Mouse (Mus musculus) forebrain, embryonic 13.5 days (tissue): ENCODE data around the gene Des. TPM values are rescaled to one million over a fixed set of nuclear protein-coding genes. Genes with fewer than 3 reads are reported as not detected.

Experiments
- ATAC-seq: fragments of 200-750 bp; cut with Nextera tagmentation; 2 replicates; pipeline ENCODE4 v1.8.0; 2017
- H3K27ac ChIP-seq: fragments of 300-500 bp; sonication (generic); 2 replicates; pipeline ENCODE4 v1.5.1; 2015; ENCODE audit warnings: inconsistent platforms, mild to moderate bottlenecking, moderate library complexity
- H3K27me3 ChIP-seq: fragments of 300-500 bp; sonication (generic); 2 replicates; pipeline ENCODE4 v1.6.1; 2015; ENCODE audit warnings: mild to moderate bottlenecking, inconsistent platforms
- H3K36me3 ChIP-seq: fragments of 300-500 bp; sonication (generic); 2 replicates; pipeline ENCODE4 v1.6.1; 2015; ENCODE audit warnings: mild to moderate bottlenecking, inconsistent platforms; ENCODE audit not compliant: poor library complexity, severe bottlenecking
- H3K4me1 ChIP-seq: fragments of 300-500 bp; sonication (generic); 2 replicates; pipeline ENCODE4 v1.6.1; 2015; ENCODE audit warnings: inconsistent platforms
- H3K4me2 ChIP-seq: fragments of 300-500 bp; sonication (generic); 2 replicates; pipeline ENCODE4 v1.6.1; 2015; ENCODE audit warnings: inconsistent platforms, mild to moderate bottlenecking, moderate library complexity
- H3K4me3 ChIP-seq: fragments of 300-500 bp; sonication (generic); 2 replicates; pipeline ENCODE4 v1.5.1; 2015; ENCODE audit warnings: mild to moderate bottlenecking, inconsistent platforms
- H3K9ac ChIP-seq: fragments of 300-500 bp; sonication (generic); 2 replicates; pipeline ENCODE4 v1.6.1; 2015; ENCODE audit warnings: mild to moderate bottlenecking, inconsistent platforms
- H3K9me3 ChIP-seq: fragments of 300-500 bp; sonication (generic); replicated peaks from 2 replicates; pipeline ENCODE4 v1.6.1; 2016; ENCODE audit warnings: inconsistent platforms
- WGBS: fragments of 180-500 bp; shearing (Covaris S2); methylation state at CpG from one replicate; pipeline ENCODE4 v1.1.7; 2015; 5-methylcytosine and 5-hydroxymethylcytosine counted together
- polyA plus RNA-seq: library from polyadenylated mRNA; unstranded; fragments of >200 nt; fragmentation: Nextera tagmentation; extraction: Ambion mirVana; gene quantifications from 2 replicates; pipeline ENCODE4 v1.2.1, GENCODE M21; 2015

Gene Des
- polyA plus RNA-seq = 0.81 and 1.1 TPM in 2 replicates

DNA sequence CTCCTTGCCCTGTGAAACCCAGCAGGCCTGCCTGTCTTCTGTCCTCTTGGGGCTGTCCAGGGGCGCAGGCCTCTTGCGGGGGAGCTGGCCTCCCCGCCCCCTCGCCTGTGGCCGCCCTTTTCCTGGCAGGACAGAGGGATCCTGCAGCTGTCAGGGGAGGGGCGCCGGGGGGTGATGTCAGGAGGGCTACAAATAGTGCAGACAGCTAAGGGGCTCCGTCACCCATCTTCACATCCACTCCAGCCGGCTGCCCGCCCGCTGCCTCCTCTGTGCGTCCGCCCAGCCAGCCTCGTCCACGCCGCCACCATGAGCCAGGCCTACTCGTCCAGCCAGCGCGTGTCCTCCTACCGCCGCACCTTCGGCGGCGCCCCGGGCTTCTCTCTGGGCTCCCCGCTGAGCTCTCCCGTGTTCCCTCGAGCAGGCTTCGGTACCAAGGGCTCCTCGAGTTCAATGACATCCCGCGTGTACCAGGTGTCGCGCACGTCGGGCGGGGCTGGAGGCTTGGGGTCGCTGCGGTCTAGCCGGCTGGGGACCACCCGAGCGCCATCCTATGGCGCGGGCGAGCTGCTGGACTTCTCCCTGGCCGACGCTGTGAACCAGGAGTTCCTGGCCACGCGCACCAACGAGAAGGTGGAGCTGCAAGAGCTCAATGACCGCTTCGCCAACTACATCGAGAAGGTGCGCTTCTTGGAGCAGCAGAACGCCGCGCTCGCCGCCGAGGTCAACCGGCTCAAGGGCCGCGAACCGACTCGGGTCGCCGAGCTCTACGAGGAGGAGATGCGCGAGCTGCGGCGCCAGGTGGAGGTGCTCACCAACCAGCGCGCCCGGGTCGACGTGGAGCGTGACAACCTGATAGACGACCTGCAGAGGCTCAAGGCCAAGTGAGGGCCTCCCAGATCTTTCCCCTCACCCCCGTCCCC is at the start of gene Des:
TSS of gene Des (plus strand) at position 218 of the 920 bp plus-strand sequence.
- no peaks in the 10 kb centered on the region for H3K9me3 ChIP-seq
- WGBS = 2% methylated on average over 78 of the region's 80 CpGs
- no peak for ATAC-seq
- no peaks in the 10 kb centered on the region for H3K36me3 ChIP-seq
- H3K27ac ChIP-seq = no peak within 1 kb of the TSS
- H3K4me2 ChIP-seq = peak within 1 kb of the TSS; percentile 56
- H3K27me3 ChIP-seq = peaks cover 55% of the 10 kb centered on the region
- peak within 1 kb of the TSS; percentile 30 for H3K4me3 ChIP-seq
- H3K4me1 ChIP-seq = peaks cover 11% of the 10 kb centered on the region
- H3K9ac ChIP-seq = 0 out of 2 replicates have a peak within 1 kb of the TSS, but pooled peaks have one; percentile 13

DNA sequence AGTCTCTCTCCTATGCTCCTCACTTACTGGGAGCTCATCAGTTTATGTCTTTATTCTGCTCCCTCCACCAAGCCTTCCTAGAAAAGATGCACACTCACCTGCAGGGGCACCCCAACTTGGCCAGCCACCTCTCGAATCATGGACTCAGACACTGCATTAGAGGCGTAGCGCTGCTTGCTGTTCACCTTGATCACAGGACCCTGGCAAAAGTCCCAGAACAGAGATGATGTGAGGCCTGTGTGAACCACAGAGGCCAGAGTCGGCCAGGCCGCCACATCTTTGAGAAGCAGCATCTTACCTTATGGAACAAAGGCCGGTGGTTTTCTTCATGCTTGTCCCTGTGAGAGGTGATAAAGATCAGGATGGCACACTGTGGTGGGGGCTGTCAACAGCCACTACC is 48.4 kb upstream of the Des start:
- peaks cover 83% of the 10 kb centered on the region for H3K36me3 ChIP-seq
- WGBS = 97% methylated on average over 6 of the region's 6 CpGs
- no peak for ATAC-seq

DNA sequence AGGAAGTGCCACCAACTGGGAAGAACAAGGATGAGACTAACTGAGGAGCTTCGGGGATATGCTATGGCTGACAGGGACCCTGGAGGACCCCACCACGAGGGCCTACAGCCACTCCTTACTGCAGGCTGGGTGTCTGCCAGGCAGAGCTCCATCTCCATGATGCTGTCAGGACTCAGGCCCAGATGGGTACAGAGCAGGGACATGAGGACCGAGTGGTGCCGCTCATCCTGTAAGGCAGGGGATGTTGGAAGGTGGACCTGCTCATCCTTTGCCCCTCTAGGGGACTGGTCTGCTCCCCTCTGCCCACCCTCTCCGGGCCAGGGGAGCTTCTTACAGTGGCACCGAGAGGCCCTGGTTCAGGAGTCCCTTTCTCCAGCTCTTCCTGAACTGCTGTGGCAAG is 45.1 kb upstream of the Des start:
- Histone ChIP-seq H3K36me3 (peaks cover 56% of the 10 kb centered on the region), H3K4me1 (peaks cover 9% of the 10 kb centered on the region), H3K27me3 (no peaks in the 10 kb centered on the region), H3K4me3 (no peak overlapping the region), H3K4me2 (no peak overlapping the region), H3K9me3 (no peaks in the 10 kb centered on the region), H3K27ac (no peak overlapping the region), H3K9ac (no peak overlapping the region)
- no peak for ATAC-seq
- WGBS = 86% methylated on average over 6 of the region's 6 CpGs

More for the DNA sequence above, 48.4 kb upstream of the Des start:
- H3K4me2 ChIP-seq = no peak overlapping the region
- peaks cover 8% of the 10 kb centered on the region for H3K4me1 ChIP-seq
- no peaks in the 10 kb centered on the region for H3K27me3 ChIP-seq
- H3K27ac ChIP-seq = no peak overlapping the region
- H3K4me3 ChIP-seq = no peak overlapping the region
- H3K9me3 ChIP-seq = no peaks in the 10 kb centered on the region
- no peak overlapping the region for H3K9ac ChIP-seq

DNA sequence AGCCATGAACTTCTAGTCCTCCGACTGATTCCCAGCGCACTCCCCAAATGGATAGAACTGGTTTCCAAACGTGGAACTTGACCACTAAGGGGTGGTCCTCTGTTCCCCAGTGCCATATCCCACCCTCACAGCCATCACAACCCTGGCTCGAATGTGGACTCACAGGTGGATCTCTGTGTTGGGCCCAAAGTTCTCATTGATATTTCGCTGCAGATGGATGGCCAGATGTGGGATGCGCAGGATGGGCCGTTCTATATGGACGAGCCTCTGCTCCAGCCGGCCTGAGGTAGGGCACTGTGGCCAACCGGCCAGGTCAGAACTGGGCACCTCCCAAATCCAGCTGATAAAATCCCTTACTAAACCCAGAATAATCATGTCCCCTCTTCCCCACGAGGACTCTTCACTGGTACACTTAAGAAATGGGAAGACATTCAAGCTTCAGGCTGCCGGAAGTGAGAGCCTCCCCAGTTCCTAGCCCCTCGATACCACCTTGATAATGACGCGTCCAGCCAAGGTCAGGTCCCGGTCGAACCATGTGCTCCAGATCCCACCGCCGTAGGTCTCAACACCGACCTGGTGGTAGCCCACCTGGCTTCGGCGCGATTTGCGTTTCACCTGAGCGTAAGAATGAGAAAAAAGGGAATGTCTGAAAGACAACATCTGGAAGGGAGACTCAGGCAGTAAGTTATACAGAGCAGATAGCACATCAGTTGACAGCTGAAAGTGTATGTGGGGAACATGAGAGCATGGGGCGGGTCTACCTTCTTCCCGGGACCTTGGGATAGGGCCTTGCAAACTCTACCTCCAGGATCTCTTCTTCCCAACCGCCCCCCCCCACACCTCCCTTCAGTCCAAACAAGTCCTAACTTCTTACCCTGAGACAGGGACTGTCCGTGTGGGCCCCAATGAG is 44.4 kb upstream of the Des start:
- peaks cover 49% of the 10 kb centered on the region for H3K36me3 ChIP-seq
- H3K9ac ChIP-seq = peak overlapping the region; percentile 66
- H3K4me1 ChIP-seq = peaks cover 9% of the 10 kb centered on the region
- H3K27ac ChIP-seq = no peak overlapping the region
- ATAC-seq = no peak
- no peaks in the 10 kb centered on the region for H3K9me3 ChIP-seq
- no peaks in the 10 kb centered on the region for H3K27me3 ChIP-seq
- H3K4me3 ChIP-seq = peak overlapping the region; percentile 64
- H3K4me2 ChIP-seq = peak overlapping the region; percentile 77
- WGBS = 85% methylated on average over 29 of the region's 29 CpGs

DNA sequence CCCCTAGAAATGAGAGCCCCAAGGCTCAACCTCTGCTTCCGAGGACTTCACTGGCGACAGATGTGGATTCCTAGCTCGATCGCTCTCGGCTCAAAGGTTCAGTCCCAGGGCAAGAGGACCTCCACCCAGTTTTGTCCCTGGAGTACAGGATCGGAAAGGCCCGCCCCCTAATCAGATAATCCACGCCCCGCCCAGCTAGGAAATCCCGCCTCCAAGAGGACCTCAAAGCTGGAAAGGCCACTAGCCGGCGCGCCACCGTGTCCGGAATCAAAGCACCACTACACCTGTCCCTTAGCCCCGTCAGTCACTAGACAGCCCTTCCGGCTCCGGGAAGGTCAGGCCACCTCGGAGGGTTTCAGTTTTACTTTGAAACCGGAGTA is 43.3 kb upstream of the Des start:
- 0% methylated on average over 20 of the region's 20 CpGs for WGBS
- H3K27ac ChIP-seq = peak overlapping the region; percentile 80
- H3K36me3 ChIP-seq = peaks cover 38% of the 10 kb centered on the region
- peak; percentile 37; the same call in 1 of the 2 replicates for ATAC-seq
- no peaks in the 10 kb centered on the region for H3K9me3 ChIP-seq
- peak overlapping the region; percentile 64 for H3K4me3 ChIP-seq
- H3K4me2 ChIP-seq = peak overlapping the region; percentile 77
- H3K4me1 ChIP-seq = peaks cover 9% of the 10 kb centered on the region
- peak overlapping the region; percentile 66 for H3K9ac ChIP-seq
- no peaks in the 10 kb centered on the region; the same call in 1 of the 2 replicates for H3K27me3 ChIP-seq

DNA sequence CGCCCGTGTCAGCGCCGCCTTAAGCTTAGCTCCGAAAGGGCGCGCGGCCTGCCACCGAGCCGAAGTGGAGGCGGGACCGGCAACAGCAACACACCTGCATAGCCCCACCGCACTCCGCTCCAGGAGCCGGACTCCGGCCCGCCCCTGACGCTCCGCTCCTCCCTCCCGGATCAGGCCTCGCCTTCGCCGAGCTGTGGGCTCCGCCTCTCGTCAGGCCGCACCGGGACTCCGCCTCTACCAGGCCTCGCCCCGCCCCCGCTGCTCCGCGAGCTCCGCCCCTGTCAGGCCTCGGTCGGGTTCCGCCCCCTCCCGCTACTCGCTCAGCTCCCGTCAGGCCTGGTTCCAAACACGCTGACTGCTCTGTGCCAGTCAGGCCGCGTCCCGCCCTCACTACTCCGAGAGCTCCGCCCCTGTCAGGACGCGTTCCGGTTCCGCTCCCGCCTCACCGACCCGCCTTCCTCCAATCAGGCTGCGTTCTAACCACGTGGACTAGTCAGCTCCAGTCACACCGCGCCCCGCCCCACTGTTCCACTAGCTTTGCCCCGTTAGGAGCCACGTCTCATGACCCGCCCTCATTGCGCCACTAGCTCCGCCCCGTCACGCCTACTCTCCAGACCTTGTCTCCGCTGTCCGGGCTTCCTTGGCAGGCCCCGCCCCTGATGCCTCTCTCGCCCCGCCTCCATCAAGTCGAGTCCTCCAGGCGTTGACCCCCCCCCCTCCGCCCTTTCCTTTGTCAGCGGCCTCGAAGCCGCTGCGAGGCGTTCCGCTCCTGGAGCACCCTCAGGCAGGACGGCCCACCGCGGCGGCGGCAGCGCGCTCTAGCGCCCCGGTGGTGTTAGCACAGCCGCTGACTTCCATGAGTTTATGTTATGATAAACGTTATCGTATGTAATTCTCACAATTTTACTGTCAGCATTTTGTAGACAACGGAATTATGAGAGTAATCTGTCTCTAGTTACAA is 42.6 kb upstream of the Des start, which contains the start of gene Dnpep:
TSS of gene Dnpep (minus strand) at position 750 of the 961 bp plus-strand sequence.
- H3K27me3 ChIP-seq = no peaks in the 10 kb centered on the region; the same call in 1 of the 2 replicates
- peak within 1 kb of the TSS; percentile 77 for H3K4me2 ChIP-seq
- peaks cover 31% of the 10 kb centered on the region for H3K36me3 ChIP-seq
- no peaks in the 10 kb centered on the region for H3K9me3 ChIP-seq
- H3K27ac ChIP-seq = peak within 1 kb of the TSS; percentile 80
- under 1% methylated on average over 87 of the region's 92 CpGs for WGBS
- H3K4me1 ChIP-seq = peaks cover 9% of the 10 kb centered on the region
- peak within 1 kb of the TSS; percentile 66 for H3K9ac ChIP-seq
- peak within 1 kb of the TSS; percentile 64 for H3K4me3 ChIP-seq
- peak; percentile 98 for ATAC-seq

DNA sequence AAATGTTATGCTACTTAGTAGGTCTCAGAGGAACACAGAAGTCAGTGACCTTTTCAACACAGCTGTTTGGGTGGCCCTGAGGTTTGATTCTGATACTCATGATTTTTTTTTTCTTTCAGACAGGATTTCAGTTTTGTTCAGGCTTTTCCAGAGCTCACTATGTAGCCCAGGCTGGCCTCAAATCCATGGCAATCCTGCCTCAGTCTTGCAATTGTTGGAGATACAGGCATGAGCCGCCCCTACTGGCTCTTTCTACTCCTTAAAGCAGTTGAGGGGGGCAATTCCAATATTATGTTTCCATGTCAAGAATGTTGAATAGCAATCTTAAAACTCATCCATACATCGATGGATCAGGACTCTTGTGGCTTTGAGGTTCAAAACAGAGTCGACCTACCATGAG is 41.8 kb upstream of the Des start:
- Histone ChIP-seq H3K36me3 (peaks cover 23% of the 10 kb centered on the region), H3K9me3 (no peaks in the 10 kb centered on the region), H3K27me3 (no peaks in the 10 kb centered on the region; the same call in 1 of the 2 replicates), H3K9ac (peak overlapping the region; percentile 27; the same call in 1 of the 2 replicates), H3K4me1 (peaks cover 9% of the 10 kb centered on the region), H3K4me2 (peak overlapping the region; percentile 40), H3K4me3 (peak overlapping the region; percentile 64), H3K27ac (0 out of 2 replicates have a peak overlapping the region, but pooled peaks have one; percentile 2)
- WGBS = 76% methylated on average over 3 of the region's 3 CpGs
- ATAC-seq = no peak; the same call in 1 of the 2 replicates

DNA sequence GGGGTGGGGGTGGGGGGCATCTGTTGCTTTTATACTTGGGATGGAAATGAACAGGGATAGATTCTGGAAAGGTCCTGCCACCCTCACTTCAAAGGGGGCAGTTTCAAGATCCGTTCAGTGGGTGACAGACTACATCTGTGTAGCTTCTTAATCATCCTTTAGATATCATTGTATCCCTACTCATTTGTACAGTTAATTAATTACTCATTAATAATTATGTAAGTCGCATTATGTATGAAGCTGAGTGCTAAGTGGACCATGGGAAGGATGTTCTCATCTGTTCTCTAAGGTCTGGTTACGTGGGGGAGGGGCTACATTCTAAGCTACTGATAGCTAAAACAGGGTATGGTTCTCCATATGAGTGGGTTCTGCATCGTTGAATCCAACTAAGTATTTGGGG is 41.4 kb upstream of the Des start:
- Histone ChIP-seq H3K9me3 (no peaks in the 10 kb centered on the region), H3K27ac (no peak overlapping the region), H3K4me3 (no peak overlapping the region), H3K4me1 (peaks cover 9% of the 10 kb centered on the region), H3K36me3 (peaks cover 19% of the 10 kb centered on the region), H3K4me2 (no peak overlapping the region), H3K9ac (no peak overlapping the region), H3K27me3 (no peaks in the 10 kb centered on the region; the same call in 1 of the 2 replicates)
- WGBS = 87% methylated on average over 4 of the region's 4 CpGs
- no peak for ATAC-seq

DNA sequence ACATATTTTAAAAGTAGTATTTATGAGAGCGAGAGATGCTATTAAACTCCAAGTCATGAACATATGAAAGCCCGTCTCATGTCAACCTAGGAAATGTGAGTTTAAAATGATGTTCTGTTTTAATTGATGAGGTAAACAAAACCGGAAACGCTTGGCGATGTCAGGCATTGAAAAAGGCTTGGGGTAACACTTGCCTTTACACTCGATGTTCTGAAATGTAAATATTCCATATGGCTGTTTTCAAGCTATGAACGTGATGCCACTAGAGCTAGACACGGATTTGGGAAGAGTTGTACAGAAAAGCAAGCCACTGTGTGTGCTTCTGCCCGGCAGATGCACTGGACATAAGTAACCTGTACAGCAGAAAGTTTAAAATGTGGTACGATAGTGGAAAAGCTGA is 41.0 kb upstream of the Des start:
- peaks cover 15% of the 10 kb centered on the region for H3K36me3 ChIP-seq
- no peak overlapping the region for H3K4me3 ChIP-seq
- H3K4me2 ChIP-seq = no peak overlapping the region
- no peaks in the 10 kb centered on the region; the same call in 1 of the 2 replicates for H3K27me3 ChIP-seq
- ATAC-seq = no peak
- WGBS = 93% methylated on average over 10 of the region's 10 CpGs
- H3K9ac ChIP-seq = no peak overlapping the region
- no peak overlapping the region for H3K27ac ChIP-seq
- H3K4me1 ChIP-seq = peaks cover 9% of the 10 kb centered on the region
- no peaks in the 10 kb centered on the region for H3K9me3 ChIP-seq

DNA sequence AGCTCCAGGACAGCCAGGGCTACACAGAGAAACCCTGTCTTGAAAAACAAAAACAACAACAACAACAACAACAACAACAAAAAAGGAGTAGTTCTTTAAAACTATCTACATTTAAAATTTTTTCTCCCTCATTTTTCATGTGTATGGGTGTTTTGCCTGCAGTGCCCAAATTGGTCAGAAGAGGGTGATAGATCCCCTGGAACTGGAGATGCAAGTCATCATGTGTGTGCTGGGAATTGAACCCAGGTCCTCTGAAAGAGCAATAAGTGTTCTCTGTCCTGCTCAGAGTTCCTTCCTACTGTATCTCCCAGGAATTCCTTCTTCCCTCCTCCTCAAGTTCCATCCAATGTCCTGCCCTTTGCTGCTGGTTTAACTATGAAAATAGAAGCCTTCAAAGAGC is 32.7 kb upstream of the Des start:
- Histone ChIP-seq H3K9me3 (no peaks in the 10 kb centered on the region), H3K36me3 (no peaks in the 10 kb centered on the region), H3K4me3 (no peak overlapping the region), H3K4me2 (no peak overlapping the region), H3K9ac (no peak overlapping the region), H3K27me3 (no peaks in the 10 kb centered on the region), H3K4me1 (no peaks in the 10 kb centered on the region), H3K27ac (no peak overlapping the region)
- no peak for ATAC-seq

DNA sequence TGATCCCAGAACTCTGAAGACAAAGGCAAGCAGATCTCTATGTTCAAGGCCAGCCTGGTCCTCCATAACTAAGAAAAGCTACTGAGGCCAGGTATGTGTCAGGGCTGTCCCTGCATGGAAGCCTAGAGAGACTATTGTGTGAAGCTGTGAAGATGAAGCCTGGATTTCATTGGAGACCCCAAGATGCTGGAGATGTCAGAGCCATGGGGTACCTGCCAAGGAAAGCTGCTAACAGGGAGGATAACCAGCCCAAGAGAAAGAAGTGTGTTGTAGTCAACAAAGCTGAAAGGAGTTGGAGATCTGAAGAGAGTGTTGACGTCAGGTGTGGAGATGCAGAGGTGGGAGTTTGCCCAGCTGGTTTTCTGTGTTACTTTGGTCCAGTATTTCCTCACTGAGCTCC is 28.9 kb upstream of the Des start:
- Histone ChIP-seq H3K27me3 (no peaks in the 10 kb centered on the region), H3K9ac (no peak overlapping the region), H3K36me3 (no peaks in the 10 kb centered on the region), H3K9me3 (no peaks in the 10 kb centered on the region), H3K4me1 (no peaks in the 10 kb centered on the region), H3K4me2 (no peak overlapping the region), H3K4me3 (no peak overlapping the region), H3K27ac (no peak overlapping the region)
- no peak for ATAC-seq
- WGBS = 94% methylated on average over 1 of the region's 1 CpGs
